Mouse (Mus musculus) liver, postnatal 0 days (tissue): ENCODE data around the gene Hoxc4. TPM values are rescaled to one million over a fixed set of nuclear protein-coding genes. Genes with fewer than 3 reads are reported as not detected.

Source experiments
- ATAC-seq: fragments of 200-750 bp; cut with Nextera tagmentation; 2 replicates; pipeline ENCODE4 v1.8.0; 2017; ENCODE audit warnings: mild to moderate bottlenecking, moderate library complexity
- DNase-seq: peaks from one replicate; pipeline ENCODE4 v3.0.0-alpha.2; 2016
- H3K27ac ChIP-seq: fragments of 300-500 bp; sonication (generic); 2 replicates; pipeline ENCODE4 v1.5.1; 2014; ENCODE audit warnings: antibody characterized with exemption, moderate library complexity, mild to moderate bottlenecking, low read depth
- H3K27me3 ChIP-seq: fragments of 300-500 bp; sonication (generic); 2 replicates; pipeline ENCODE4 v1.6.1; 2014; ENCODE audit warnings: low read length, control low read depth, mixed read lengths; ENCODE audit not compliant: insufficient read depth
- H3K36me3 ChIP-seq: fragments of 300-500 bp; sonication (generic); replicated peaks from 2 replicates; pipeline ENCODE4 v1.6.1; 2014; ENCODE audit warnings: mild to moderate bottlenecking, control low read depth, low read length, moderate library complexity, mixed read lengths; ENCODE audit not compliant: insufficient read depth
- H3K4me1 ChIP-seq: fragments of 300-500 bp; sonication (generic); 2 replicates; pipeline ENCODE4 v1.6.1; 2014; ENCODE audit warnings: antibody characterized with exemption, mild to moderate bottlenecking, control low read depth; ENCODE audit not compliant: insufficient read depth
- H3K4me2 ChIP-seq: fragments of 300-500 bp; sonication (generic); 2 replicates; pipeline ENCODE4 v1.6.1; 2014; ENCODE audit warnings: low read depth, mild to moderate bottlenecking, low read length, moderate library complexity, mixed read lengths
- H3K4me3 ChIP-seq: fragments of 300-500 bp; sonication (generic); 2 replicates; pipeline ENCODE4 v1.5.1; 2014; ENCODE audit warnings: low read depth, low read length
- H3K9ac ChIP-seq: fragments of 300-500 bp; sonication (generic); replicated peaks from 2 replicates; pipeline ENCODE4 v1.6.1; 2014; ENCODE audit warnings: mild to moderate bottlenecking, moderate library complexity
- H3K9me3 ChIP-seq: fragments of 300-500 bp; sonication (generic); 2 replicates; pipeline ENCODE4 v1.6.1; 2016; ENCODE audit warnings: mild to moderate bottlenecking, control low read depth, low read length, mixed read lengths
- CTCF ChIP-seq: sonication (generic); IDR thresholded peaks from 2 replicates; pipeline ENCODE4 v1.5.1; 2016; ENCODE audit warnings: antibody characterized with exemption, low read depth
- EP300 ChIP-seq: IDR thresholded peaks from 2 replicates; pipeline ENCODE4 v1.6.1; 2016; ENCODE audit warnings: antibody characterized with exemption, low read depth, mild to moderate bottlenecking
- WGBS: fragments of 180-500 bp; shearing (Covaris S2); extraction: QIAGEN DNeasy Blood & Tissue Kit; methylation state at CpG from one replicate; pipeline ENCODE4 v1.1.7; 2014; ENCODE audit not compliant: insufficient replicate concordance; 5-methylcytosine and 5-hydroxymethylcytosine counted together
- polyA plus RNA-seq: library from polyadenylated mRNA; unstranded; fragments of >200 nt; fragmentation: Nextera tagmentation; extraction: Ambion mirVana; gene quantifications from 2 replicates; pipeline ENCODE4 v1.2.1, GENCODE M21; 2015

The Hoxc4 gene
- polyA plus RNA-seq, 1 experiment from 2014 or later, result 0.07 TPM

DNA sequence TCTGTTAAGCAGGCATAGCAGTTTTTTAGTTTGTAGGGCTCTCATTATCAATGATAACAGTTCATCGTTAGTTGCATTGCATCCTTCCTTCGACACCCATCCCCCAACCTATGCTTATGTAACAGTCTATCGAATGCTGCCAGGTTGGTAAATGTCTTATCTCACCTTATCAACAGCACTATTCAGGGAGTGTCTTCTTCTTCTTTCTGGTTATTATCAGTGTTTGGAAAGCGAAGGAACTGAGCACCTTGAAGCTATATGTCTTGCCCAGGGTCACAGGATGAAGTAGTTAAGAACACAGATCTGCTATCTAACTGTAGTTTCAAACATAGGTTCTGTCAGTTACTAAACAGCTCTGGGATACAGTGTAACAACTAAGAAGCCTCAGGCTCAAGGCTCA, 49.0 kb downstream of the Hoxc4 start:
- DNase-seq (no peak), ATAC-seq (peak; percentile 21; the same call in 1 of the 2 replicates)
- no peak overlapping the region for H3K4me3 ChIP-seq
- TF ChIP-seq CTCF (no peak), EP300 (no peak)
- no peaks in the 10 kb centered on the region for H3K9me3 ChIP-seq
- H3K4me2 ChIP-seq, result no peak overlapping the region
- no peak overlapping the region for H3K27ac ChIP-seq
- no peaks in the 10 kb centered on the region for H3K4me1 ChIP-seq
- WGBS, result 47% methylated on average over 4 of the region's 4 CpGs
- no peak overlapping the region for H3K9ac ChIP-seq
- H3K27me3 ChIP-seq, result peaks cover 64% of the 10 kb centered on the region
- no peaks in the 10 kb centered on the region for H3K36me3 ChIP-seq

GRCm38 (mm10) chr15:103069173-103069572, 50.4 kb downstream of the Hoxc4 start:
- H3K9me3 ChIP-seq, result no peaks in the 10 kb centered on the region
- ATAC-seq, result no peak
- no peak for DNase-seq
- no peak overlapping the region for H3K27ac ChIP-seq
- H3K9ac ChIP-seq, result no peak overlapping the region
- WGBS, result 3% methylated on average over 18 of the region's 18 CpGs
- H3K36me3 ChIP-seq, result no peaks in the 10 kb centered on the region
- TF ChIP-seq EP300 (no peak), CTCF (no peak)
- peaks cover 50% of the 10 kb centered on the region for H3K27me3 ChIP-seq
- H3K4me2 ChIP-seq, result no peak overlapping the region
- no peaks in the 10 kb centered on the region for H3K4me1 ChIP-seq
- H3K4me3 ChIP-seq, result no peak overlapping the region

DNA sequence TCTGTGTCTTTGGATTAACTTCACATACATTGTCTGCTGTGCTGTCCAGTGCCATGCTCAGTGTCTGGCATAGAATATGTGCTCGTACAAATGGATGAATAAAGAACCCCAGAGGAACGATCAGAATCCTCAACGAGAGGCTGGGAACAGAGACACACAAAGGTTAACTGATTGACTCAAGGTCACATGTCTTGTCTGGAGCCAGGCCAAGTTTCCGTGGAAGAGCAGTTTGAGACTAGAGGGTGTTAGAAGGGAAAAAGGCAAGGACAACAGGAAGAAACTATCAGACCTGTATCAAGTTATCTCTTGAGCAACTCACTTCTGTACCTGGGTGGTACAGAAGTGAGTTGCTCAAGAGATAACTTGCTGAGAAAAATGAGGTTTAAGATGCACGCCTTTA, 52.5 kb downstream of the Hoxc4 start:
- Histone ChIP-seq H3K36me3 (no peaks in the 10 kb centered on the region), H3K27me3 (peaks cover 43% of the 10 kb centered on the region), H3K4me3 (no peak overlapping the region), H3K9ac (no peak overlapping the region), H3K9me3 (no peaks in the 10 kb centered on the region), H3K4me2 (no peak overlapping the region), H3K4me1 (no peaks in the 10 kb centered on the region), H3K27ac (no peak overlapping the region)
- no peak for TF ChIP-seq EP300
- TF ChIP-seq CTCF, result no peak
- 48% methylated on average over 5 of the region's 5 CpGs for WGBS
- DNase-seq, result no peak
- no peak for ATAC-seq

GRCm38 (mm10) chr15:103074663-103075415, 56.1 kb downstream of the Hoxc4 start:
- Histone ChIP-seq H3K9ac (no peak overlapping the region), H3K36me3 (no peaks in the 10 kb centered on the region), H3K27ac (no peak overlapping the region), H3K27me3 (peaks cover 31% of the 10 kb centered on the region), H3K9me3 (no peaks in the 10 kb centered on the region), H3K4me1 (no peaks in the 10 kb centered on the region), H3K4me3 (no peak overlapping the region), H3K4me2 (no peak overlapping the region)
- ATAC-seq, result no peak
- 36% methylated on average over 11 of the region's 11 CpGs for WGBS
- TF ChIP-seq EP300, result no peak
- TF ChIP-seq CTCF, result no peak
- DNase-seq, result no peak

- Histone ChIP-seq H3K9ac (no peak overlapping the region), H3K4me2 (no peak overlapping the region), H3K36me3 (no peaks in the 10 kb centered on the region), H3K4me1 (no peaks in the 10 kb centered on the region), H3K27me3 (peaks cover 29% of the 10 kb centered on the region; the same call in 1 of the 2 replicates), H3K4me3 (no peak overlapping the region), H3K27ac (no peak overlapping the region), H3K9me3 (no peaks in the 10 kb centered on the region)
- no peak for ATAC-seq
- WGBS, result 69% methylated on average over 2 of the region's 2 CpGs
- TF ChIP-seq CTCF (peak; percentile 17; the same call in 1 of the 2 replicates), EP300 (no peak)
- DNase-seq, result no peak
These were observed 58.9 kb downstream of the Hoxc4 start for GRCm38 (mm10) chr15:103077673-103078072.

DNA sequence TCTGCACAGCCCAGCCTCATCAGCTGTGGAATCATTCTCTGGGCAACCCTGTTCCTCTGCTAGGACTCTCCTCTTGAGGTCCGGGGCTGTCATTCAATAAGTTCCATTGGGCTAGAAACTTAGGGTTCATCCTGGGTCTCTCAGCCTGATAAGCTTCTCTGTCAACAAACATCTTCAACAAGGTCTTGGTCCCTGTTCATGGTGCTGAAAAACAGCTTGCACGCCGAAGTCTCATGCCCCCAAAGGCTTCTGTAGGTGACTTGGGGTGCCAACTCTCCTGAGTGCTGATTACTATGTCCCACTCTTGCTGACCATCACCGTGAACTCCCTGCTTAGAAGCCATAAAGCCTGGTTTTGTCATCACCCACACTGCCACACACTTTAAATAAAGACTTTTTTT, 63.9 kb downstream of the Hoxc4 start:
- no peaks in the 10 kb centered on the region for H3K9me3 ChIP-seq
- peaks cover 55% of the 10 kb centered on the region for H3K27me3 ChIP-seq
- H3K4me2 ChIP-seq, result no peak overlapping the region
- H3K4me3 ChIP-seq, result no peak overlapping the region
- 36% methylated on average over 4 of the region's 4 CpGs for WGBS
- H3K27ac ChIP-seq, result no peak overlapping the region
- H3K9ac ChIP-seq, result no peak overlapping the region
- TF ChIP-seq EP300 (no peak), CTCF (no peak)
- no peaks in the 10 kb centered on the region for H3K36me3 ChIP-seq
- ATAC-seq (no peak), DNase-seq (no peak)
- no peaks in the 10 kb centered on the region for H3K4me1 ChIP-seq
